Mouse (Mus musculus) cerebellum, adult 8-10 months (tissue): ENCODE results near the gene Samhd1.
"Not testable (repeated sequence)": the region's sequence is repeated elsewhere in the genome, so short reads cannot be mapped to it uniquely, and the experiment has no call there.

Experiments used
- DNase-seq: peaks from one replicate; pipeline ENCODE4 v3.0.0; 2022

Gene Samhd1

DNA sequence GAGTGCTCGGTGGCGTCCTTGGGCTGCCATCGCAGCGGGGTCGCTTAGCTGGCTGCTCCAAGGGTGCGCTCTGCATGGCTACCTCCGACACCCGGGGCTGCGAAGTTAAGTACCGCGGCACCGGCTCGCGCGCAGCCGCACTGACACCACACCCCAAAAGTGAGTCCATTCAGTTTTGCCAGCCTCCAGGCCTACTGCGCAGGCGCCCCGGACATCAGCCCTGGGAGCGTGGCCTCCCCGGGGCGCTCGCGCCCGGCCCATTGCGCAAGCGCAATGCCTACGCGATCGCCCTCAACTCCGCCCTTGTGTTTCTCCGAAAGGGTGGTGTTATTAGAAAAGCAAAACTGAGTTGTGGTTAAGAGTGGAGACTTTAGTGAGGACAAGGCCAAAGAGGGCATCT, at the start of gene Samhd1:
TSS of gene Samhd1 (minus strand) at position 252 of the 400 bp plus-strand sequence.
- DNase-seq, result peak; percentile 93

DNA sequence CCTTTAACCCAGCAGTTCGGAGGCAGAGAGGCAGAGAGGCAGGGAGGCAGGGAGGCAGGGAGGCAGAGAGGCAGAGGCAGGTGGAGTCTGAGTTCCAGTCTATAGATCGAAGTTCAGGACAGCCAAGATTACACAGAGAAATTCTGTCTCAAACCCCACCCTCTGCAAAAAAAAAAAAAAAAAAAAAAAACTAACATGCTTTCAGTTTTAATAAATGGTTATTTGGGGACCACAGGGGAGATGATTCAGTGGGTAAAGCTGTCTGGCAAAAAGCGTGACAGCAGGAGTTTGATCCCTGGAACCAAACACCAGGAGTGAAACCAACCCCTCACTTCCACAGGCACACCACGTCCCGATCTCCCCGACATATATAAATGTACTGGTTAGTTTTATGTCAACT, 43.1 kb upstream of the Samhd1 start:
- DNase-seq, result no peak

DNA sequence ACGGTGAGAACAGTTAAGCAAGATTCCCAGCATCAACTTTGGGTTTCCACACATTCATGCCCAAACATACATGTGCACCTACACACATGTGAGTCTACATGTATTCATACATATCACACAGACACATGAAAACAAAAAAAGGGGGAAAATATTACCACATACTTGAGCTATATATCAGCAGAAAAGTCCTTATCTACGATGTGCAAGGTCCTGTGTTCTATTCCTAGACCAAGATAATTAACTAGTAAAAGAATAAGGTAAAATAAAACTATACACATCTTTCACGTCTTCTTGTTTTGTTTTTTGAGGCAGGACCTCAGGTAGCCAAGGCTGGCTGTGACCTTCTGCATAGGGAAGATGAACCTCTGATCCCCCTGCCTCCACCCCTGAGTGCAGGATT, 41.2 kb upstream of the Samhd1 start:
- no peak for DNase-seq

DNA sequence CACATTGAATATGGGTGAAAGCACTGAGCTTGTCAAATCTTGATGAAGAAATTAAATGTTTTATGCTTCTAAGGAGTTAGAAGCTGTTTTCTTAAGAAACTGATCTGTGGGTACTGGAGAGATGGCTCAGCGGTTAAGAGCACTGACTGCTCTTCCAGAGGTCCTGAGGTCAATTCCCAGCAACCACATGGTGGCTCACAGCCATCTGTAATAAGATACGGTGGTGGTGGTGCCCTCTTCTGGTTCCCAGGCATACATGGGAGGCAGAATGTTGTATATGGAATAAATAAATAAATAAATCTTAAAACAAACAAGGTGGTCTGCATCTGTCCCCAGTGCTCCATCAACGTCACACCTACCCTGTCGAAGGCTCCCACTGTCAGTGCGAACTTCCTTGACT, 39.4 kb upstream of the Samhd1 start:
- no peak for DNase-seq

DNA sequence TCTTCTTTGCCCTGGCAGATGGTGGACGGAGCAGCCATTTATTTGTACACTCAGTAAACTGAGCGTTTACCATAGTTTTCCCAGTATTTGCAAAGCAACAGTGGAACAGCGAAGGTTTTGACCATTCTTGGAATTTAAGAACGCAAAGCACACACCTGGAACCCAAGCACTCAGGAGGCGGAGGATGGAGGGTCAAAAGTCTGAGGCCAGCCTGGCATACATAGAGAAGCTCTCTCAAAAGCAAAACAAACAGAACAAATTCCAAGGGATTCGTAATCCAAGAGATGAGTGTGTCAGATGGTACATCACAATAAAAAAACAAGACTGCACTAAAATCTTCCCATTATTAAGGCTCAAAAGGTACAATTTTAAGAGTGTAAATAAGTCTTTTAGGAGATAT, 38.5 kb upstream of the Samhd1 start:
- no peak for DNase-seq

DNA sequence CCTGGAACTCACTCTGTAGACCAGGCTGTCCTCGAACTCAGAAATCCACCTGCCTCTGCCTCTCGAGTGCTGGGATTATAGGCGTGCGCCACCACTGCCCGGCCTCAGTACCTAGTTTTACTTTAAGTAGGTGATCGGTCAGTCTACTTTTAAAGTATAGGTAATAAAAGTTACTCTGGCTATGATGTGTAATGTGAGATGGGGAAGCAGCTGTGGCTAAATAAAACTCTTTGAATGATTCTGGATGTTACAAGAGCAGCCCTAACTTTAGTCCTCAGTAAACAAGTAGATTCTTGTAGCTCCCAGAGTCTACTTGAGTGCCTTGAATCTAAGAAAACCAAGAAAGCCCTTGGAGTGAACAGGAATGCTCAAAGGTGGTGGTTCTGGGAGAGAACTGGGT, 37.9 kb upstream of the Samhd1 start:
- DNase-seq, result no peak

DNA sequence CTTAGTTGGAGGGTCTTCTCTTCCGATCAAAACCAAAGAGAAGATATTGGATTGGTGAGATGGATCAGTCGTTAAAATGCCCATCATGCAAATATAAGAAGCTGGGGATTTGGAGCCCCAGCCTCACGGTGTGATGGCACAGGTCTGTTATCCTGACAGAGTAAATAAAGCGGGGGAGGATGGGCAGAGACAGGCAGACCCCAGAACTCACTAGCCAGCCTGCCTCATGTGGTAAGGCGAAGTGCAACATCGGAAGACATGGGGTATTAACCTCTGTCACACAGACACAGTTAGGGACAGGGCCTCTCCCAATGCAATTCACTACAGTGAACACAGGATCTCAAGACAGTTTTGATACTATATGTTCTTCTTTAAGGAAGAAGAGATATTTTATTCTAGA, 35.6 kb upstream of the Samhd1 start:
- DNase-seq, result no peak

DNA sequence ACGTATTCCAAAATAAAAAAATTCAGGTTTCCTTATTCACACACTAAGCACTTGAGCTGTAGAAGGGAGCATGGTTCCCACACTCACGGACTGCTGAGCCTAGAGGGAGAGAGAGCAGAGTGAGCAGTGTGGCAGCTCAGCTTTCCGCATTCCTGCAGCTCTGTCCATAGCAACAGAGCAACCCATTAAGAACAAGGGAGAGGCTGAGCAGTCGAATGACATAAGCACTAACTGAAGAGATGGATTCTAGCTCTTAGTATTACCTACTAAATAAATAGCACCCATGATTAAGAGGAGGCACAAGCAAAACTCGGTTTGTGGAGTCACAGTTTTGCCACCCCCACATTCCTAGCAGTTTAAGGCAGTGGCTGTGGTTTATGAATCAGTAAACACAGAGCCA, 35.1 kb upstream of the Samhd1 start:
- DNase-seq, result no peak

DNA sequence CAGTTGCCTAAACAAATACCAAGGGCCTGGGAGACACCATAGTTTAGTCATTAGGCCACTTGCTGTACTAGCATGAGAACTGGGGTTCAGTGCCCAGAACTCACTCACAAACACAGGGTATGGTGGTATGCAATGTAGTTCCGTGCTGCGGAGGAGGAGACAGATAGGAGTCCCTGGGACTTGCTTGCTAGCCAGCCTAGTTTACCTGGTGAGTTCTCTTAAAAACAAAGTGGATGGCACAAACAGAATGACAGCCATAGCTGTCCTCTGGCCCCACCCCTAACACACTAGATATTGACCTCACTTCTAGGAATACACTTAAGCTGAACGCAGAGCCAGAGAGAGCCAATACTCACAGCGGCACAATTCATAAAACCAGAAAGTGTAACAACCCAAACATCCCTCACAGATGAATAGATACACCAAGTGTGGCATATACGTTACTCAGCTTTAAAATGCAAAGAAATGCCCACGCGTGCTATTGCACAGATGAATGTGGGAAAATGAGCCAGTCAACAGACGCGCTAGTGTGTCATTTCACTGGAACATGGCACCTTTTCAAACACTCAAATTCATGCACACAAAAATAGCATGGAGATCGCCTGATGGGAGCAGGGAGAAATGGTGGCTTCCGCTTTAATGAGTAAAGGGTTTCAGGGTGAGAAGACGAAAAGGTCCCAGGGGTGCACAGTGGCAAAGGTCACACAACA, 31.5 kb upstream of the Samhd1 start:
- no peak for DNase-seq

DNA sequence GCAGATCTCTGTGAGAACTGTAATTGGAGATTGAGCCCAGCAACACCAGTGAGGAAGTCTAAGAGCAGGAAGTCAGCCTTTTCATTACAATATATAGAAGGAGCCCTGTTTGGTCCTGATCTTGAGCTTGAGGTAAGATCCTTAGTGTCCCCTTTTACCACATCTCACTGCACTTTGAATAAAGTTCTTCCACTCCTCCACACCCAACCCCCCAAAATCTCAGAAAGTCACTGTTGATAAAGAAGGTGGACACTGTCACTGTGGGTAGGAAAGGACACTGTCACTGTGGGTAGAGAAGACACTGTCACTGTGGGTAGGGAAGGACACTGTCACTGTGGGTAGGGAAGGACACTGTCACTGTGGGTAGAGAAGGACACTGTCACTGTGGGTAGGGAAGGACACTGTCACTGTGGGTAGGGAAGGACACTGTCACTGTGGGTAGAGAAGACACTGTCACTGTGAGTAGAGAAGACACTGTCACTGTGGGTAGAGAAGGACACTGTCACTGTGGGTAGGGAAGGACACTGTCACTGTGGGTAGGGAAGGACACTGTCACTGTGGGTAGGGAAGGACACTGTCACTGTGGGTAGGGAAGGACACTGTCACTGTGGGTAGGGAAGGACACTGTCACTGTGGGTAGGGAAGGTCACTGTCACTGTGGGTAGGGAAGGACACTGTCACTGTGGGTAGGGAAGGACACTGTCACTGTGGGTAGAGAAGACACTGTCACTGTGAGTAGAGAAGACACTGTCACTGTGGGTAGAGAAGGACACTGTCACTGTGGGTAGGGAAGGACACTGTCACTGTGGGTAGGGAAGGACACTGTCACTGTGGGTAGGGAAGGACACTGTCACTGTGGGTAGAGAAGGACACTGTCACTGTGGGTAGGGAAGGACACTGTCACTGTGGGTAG, 30.5 kb upstream of the Samhd1 start:
- not testable (repeated sequence) for DNase-seq

DNA sequence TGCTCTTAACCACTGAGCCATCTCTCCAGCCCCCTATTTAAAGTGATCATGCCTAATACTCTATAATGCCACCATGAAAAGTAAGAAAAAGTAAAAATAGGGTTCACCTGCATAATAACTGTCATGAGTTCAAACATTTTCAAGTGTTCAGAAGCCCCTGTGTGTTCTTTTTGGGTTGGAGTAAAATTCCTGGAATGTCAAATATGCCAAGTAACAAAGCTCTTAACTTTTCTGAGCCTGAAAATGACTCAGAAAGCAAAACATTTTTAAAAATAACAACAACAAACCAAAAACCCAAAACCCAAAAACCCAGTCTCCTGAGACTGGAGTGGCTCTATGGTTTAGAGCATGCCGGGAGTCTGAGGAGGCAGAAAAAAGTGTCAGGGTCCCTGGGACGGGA, 29.0 kb upstream of the Samhd1 start:
- DNase-seq, result no peak

DNA sequence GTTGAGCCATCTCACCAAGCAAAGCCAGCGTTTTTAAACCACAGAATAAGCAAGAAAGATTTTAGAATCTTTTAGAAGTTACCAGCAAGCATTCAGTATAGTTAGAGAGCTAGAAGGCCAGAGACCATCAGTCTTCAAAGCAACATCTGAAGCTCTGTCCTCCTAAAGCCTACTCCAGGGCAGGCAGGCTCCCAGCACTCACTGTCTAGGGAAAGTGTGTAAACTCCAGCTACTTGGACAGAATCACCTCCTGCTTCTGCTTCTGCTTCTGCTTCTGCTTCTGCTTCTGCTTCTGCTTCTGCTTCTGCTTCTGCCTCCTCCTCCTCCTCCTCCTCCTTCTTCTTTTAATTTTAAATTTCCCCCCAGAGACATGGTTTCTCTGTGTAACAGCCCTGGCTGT, 21.0 kb upstream of the Samhd1 start:
- no peak for DNase-seq

DNA sequence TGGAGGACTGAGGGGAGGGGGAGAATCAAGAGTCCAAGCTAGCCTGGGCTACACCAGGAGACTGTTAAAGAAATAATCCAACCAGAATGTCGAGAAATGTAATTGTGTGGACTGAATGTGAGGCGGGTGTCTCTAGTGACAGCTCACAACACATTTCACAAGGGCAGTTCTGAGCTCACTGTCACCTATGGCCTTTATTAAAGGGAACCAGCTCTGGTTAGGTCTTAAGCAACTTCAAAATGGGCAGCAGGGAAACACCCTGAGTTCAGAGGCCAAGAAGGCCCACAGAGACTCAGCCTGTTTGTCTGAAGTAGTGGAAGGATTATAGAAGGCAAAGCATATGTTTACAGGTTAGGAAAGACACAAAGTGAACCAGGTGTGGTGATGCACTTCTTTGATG, 18.2 kb upstream of the Samhd1 start:
- no peak for DNase-seq

DNA sequence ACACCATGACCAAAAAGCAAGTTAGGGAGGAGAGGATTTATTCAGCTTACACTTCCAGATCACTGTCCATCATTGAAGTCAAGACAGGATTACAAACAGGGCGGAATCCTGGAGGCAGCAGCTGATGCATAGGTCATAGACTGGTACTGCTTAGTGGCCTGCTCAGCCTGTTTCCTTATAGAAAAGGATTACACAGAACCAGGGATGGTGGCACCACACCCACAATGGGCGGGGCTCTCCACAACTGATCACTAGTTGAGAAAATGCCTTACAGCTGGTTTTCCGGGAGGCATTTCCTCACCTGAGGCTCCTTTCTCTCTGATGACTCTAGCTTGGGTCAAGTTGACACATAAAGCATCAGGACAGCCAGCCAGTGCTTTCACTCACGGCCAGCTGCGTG, 13.4 kb upstream of the Samhd1 start:
- no peak for DNase-seq

DNA sequence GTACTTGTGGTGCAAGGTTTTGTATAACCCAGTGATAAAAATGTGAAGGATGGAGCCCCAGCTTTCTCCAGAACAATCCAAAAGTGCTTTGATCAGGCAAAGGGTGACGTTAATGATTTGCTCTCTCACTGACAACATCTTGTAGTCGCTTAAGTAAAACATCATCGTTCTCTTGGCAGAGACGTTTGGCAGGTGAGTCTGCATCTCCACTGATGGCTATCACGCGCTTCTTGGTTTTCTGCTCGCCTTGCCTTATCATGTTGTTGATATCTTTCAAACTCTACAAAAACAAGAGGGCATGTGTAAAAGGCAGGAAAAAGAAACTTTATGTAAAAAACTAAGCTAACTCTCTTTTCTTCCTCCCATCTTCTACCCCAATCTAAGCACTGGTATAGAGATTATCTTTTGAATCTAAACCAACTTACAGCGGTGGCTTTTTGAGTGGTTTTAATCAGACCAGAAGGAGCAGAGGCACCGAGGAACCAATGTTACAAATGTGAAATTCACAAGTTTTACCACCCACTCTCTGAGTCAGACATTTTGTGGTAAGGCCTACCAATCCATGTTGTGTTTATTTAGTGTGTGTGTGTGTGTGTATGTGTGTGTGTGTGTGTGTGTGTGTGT, 12.4 kb upstream of the Samhd1 start:
- DNase-seq, result no peak

DNA sequence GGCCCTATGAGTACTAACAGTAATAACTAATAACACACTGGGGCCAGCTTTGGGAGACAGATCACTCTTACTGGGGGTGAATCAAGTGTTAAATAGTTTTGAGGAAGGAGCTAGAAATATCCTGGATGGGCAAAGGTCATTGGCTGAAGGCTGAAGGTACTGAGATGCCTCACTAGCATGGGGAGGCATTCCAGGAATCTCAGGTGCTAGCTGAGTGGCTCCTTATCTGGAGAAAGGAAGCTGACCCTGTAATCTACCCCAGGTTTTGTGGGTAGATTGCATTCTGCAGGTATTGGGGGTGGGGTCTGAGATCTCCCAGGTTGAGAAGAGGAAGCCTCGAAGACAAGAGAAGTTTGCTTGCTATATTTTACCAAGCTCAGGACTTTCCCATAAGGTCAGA, 10.1 kb upstream of the Samhd1 start:
- DNase-seq, result no peak

DNA sequence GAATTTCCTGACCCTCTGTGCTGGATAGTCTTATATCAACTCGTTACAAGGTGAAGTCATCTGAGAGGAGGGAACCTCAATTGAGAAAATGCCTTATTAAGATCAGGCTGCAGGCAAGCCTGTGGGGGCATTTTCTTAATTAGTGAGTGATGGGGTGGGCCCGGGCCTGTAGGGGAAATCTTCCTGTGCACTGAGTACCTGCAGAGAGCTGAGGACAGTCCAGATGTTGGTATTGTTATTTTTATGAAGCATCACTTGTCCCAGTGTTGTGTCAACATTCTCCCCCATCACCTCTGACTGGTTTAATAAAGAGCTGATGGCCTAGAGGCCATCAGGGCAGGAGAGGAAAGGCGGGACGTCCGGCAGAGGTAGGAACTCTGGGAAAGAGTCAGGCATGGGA, 9.1 kb upstream of the Samhd1 start:
- no peak for DNase-seq

DNA sequence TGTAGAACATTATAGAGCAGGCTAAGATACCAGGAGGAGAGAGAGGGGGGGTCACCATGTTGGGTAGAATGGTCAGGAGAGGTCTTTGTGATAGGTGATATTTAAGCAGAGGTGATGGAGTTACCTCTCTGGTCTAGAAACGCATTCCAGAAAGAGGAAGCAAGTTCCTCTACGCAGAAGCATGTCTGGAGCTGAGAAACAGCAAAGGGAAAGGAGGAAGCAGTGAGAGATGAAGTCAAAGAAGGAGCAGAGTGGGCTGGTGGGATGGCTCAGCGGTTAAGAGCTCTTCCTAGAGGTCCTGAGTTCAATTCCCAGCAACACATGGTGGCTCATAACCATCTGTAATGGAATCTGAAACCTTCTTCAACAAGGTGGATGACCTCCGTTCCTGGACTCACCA, 6.9 kb upstream of the Samhd1 start:
- no peak for DNase-seq

DNA sequence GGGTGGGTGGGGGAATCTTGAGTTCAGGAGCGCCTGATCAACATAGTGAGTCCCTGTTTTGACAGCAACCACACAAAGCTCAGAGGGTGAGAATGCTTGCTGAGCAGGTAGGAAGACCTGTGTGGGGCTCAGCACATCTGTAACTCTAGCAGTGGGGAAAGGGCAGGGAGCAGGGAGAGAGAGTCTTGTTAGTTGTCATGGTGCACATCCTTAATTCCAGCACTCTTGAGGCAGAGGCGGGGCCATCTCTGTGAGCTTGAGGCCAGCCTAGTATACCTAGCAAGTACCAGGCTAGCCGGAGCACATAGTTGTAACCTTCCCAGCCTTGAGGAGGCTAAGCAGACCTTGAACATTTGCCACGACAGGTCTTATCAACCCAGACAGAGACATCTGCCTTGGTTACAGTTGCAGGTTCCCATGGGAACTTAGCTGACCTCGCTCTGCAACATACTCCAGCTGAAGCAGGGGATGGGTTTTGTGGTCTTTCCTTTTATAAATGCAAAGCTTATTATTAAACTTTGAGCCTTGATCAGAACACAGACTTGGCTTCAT, 4.3 kb upstream of the Samhd1 start:
- DNase-seq, result no peak

DNA sequence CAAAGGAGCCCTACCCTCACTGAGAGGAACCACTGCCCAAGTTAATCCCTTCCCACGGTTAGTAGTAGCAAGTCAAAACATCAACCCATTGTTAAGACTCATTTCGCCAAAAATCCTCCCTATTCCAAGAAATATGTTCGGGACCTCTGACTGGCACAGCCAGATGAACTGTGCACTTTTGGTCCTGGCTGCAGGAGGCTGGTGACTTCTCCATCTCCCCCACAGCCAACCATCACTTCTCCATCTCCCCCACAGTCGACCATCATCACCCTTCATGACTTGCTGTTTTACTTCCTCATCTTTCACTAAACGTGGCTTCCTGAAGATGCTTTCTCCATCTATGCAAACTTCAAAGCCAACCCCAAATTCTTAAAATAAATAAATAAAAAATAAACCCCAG, 3.7 kb upstream of the Samhd1 start:
- no peak for DNase-seq

DNA sequence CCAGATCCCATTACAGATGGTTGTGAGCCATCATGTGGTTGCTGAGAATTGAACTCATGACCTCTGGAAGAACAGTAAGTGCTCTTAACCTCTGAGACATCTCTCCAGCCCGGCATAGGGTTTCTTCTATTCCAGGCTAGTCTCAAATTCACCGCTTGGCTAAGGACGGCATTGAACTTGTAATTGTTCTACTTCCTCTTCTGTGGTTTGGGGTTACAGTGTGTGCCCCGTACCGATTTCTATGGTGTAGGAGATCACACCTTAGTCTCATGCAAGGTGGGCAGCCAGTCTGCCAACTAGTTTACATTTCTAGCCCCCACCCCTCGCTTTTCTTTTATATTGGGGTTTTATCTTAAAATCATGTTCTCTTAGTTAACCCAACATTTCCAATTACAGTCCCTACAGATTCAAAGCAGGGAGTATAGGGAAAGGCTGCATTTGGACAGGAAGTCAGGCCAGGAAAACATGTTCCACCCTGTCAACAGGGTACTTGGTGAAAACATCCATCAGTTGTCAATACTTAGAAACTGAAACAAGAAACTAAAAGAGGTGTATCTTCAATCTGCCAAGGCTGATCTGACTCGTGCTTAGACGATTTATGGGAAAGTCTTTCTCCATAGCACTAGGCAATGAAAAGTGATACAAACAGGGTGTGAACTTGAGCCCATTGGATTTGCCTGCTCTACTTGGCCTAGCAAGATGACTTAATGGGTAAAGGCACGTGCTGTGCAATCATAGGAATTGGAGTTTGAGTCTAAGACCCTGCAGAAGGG, 3.1 kb upstream of the Samhd1 start:
- DNase-seq, result no peak

DNA sequence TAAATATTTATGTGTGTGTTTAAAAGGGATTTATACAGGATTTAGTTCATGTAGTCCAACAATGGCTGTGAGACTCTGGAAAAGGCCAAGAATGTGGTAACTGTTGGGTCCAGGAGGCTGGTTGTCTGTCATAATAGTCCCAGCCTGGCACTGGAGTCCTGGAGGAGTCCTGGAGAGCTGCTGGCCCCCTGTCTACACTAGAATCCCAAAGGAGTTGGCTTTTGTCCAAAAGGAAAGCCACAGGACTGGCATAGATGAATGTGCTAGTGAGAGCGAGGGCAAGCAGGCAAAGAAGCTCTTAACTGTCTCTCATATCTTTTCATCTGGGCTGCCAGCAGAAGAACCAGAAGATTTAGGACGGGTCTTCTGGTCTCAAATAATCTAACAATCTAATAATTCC, 1.6 kb upstream of the Samhd1 start:
- DNase-seq, result no peak

DNA sequence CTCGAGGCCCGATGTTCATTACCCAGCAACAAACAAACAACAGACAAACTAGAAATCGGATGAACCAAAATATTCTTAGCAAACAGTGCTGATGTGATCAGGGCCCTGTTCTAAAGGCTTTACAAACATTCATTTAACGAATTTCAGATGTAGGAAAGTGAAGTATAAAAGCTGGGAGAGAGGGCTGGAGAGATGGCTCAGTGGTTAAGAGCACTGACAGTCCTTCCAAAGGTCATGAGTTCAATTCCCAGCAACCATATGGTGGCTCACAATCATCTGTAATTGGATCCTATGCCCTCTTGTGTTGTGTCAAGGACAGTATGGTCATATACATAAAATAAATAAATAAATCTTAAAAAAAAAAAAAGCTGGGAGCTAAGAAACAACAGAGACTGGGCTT, 1.1 kb upstream of the Samhd1 start:
- no peak for DNase-seq
